Mouse (Mus musculus) stomach, postnatal 0 days (tissue): ENCODE measurements around the gene Ddr1.

Experiments used
- CTCF ChIP-seq: IDR thresholded peaks from 2 replicates; pipeline ENCODE4 v1.5.1; 2016; ENCODE audit warnings: antibody characterized with exemption, low read depth, mild to moderate bottlenecking, moderate library complexity
- EP300 ChIP-seq: optimal IDR thresholded peaks from 2 replicates; pipeline ENCODE3; 2016; ENCODE audit warnings: antibody characterized with exemption

- no peak for TF ChIP-seq EP300
- TF ChIP-seq CTCF: peak; percentile 85
Observed at GRCm38 (mm10) chr17:35665957-35666515, 38.4 kb downstream of the Ddr1 start.
